ENCODE assay signal across 8 mouse cellular contexts in genomic region chr9:44233021-44233801, GRCm38 (mm10). TPM values are rescaled to one million over a fixed set of nuclear protein-coding genes. Genes with fewer than 3 reads are reported as not detected.
DNase-seq lines count a peak whose midpoint lies in the region; ATAC-seq and TF ChIP-seq lines count a peak whose summit lies in the region.

No protein-coding gene starts in this region.

- H3K4me1 ChIP-seq in heart, embryonic 14.5 days (ENCODE audit: control insufficient read depth in 2 of 2, insufficient read depth in 2 of 2, low read length in 2 of 2): peaks cover 5 to 27% of the 10 kb centered on the region in 2 experiments
- H3K4me1 ChIP-seq in liver, embryonic 13.5 days (replicated peaks): peaks cover 63% of the 10 kb centered on the region
- peaks cover 7% of the 10 kb centered on the region for H3K4me1 ChIP-seq in olfactory bulb, adult 2 months (ENCODE audit: control insufficient read depth, insufficient read depth, low read length)

- TF ChIP-seq CTCF in brain, embryonic 14.5 days (IDR thresholded peaks at IDR 0.05; ENCODE audit: borderline replicate concordance, extremely low read depth, insufficient read depth, insufficient read length): no peak
- no peak for TF ChIP-seq CTCF in olfactory bulb, adult 2 months (IDR thresholded peaks at IDR 0.05; ENCODE audit: insufficient read depth, low read depth, low read length)

- peak overlapping the region; percentile 82 for H3K4me2 ChIP-seq in heart, embryonic 14.5 days (ENCODE audit: low read length)
- H3K4me2 ChIP-seq in liver, embryonic 13.5 days: peak overlapping the region; percentile 94

- H3K9me3 ChIP-seq in heart, embryonic 14.5 days (ENCODE audit: control insufficient read depth, low read length): no peaks in the 10 kb centered on the region
- H3K9me3 ChIP-seq in liver, embryonic 13.5 days (replicated peaks): no peaks in the 10 kb centered on the region

- no peaks in the 10 kb centered on the region for H3K27me3 ChIP-seq in heart, embryonic 14.5 days (ENCODE audit: control insufficient read depth, insufficient read depth, low read length)
- no peaks in the 10 kb centered on the region for H3K27me3 ChIP-seq in liver, embryonic 13.5 days

- no peak for TF ChIP-seq POLR2A in brain, embryonic 14.5 days (IDR thresholded peaks at IDR 0.05; ENCODE audit: borderline replicate concordance, extremely low read depth, insufficient read depth, insufficient read length, poor library complexity, severe bottlenecking)
- no peak for TF ChIP-seq POLR2A in olfactory bulb, adult 2 months (IDR thresholded peaks at IDR 0.05; ENCODE audit: insufficient read depth, low read depth, low read length)

- peak overlapping the region; percentile 78 to 99 for H3K4me3 ChIP-seq in heart, embryonic 14.5 days (ENCODE audit: control insufficient read depth in 1 of 2, insufficient read depth in 1 of 2, low read depth in 1 of 2, low read length in 2 of 2)
- H3K4me3 ChIP-seq in liver, embryonic 13.5 days (replicated peaks): peak overlapping the region; percentile 91
- peak overlapping the region; percentile 97 for H3K4me3 ChIP-seq in olfactory bulb, adult 2 months (ENCODE audit: insufficient read depth, low read depth, low read length)

- peak overlapping the region; percentile 90 for H3K9ac ChIP-seq in heart, embryonic 14.5 days (ENCODE audit: low read length)
- peak overlapping the region; percentile 96 for H3K9ac ChIP-seq in liver, embryonic 13.5 days

- no peaks in the 10 kb centered on the region for H3K36me3 ChIP-seq in heart, embryonic 14.5 days (ENCODE audit: control insufficient read depth, insufficient read depth, low read length)
- no peaks in the 10 kb centered on the region; the same call in 1 of the 2 replicates for H3K36me3 ChIP-seq in liver, embryonic 13.5 days

- peak; percentile 62 for ATAC-seq in heart, embryonic 14.5 days (ENCODE audit: insufficient number of reproducible peaks, insufficient read depth, low FRiP score, low read depth)
- peak; percentile 55 for ATAC-seq in liver, embryonic 13.5 days (ENCODE audit: low read depth)

- under 1% methylated on average over 40 of the region's 40 CpGs for WGBS in heart, embryonic 14.5 days
- 1% methylated on average over 40 of the region's 40 CpGs for WGBS in liver, embryonic 13.5 days (ENCODE audit: insufficient replicate concordance)
- WGBS in olfactory bulb, adult 2 months: under 1% methylated on average over 34 of the region's 40 CpGs

- peak; percentile 57 for DNase-seq in adrenal gland, postnatal 14 days
- no peak for DNase-seq in adrenal gland, adult 8-10 months
- peak; percentile 47 for DNase-seq in 3T3-L1 (ENCODE audit: low read depth, low spot score)
- peak; percentile 62 for DNase-seq in brain, embryonic 14.5 days (ENCODE audit: low read depth)
- DNase-seq in liver, embryonic 13.5 days: peak; percentile 34
- DNase-seq in gastrocnemius, adult 8-10 months (ENCODE audit: low spot score in 2 of 2): no peak

- H3K27ac ChIP-seq in heart, embryonic 14.5 days (replicated peaks in 1 of 2; ENCODE audit: control insufficient read depth in 1 of 2, insufficient read depth in 1 of 2, low read depth in 2 of 2, low read length in 2 of 2): peak overlapping the region; percentile 92
- H3K27ac ChIP-seq in liver, embryonic 13.5 days: peak overlapping the region; percentile 89
- peak overlapping the region; percentile 87 for H3K27ac ChIP-seq in olfactory bulb, adult 2 months (ENCODE audit: insufficient read depth, low read depth, low read length)

RNA-seq across cellular contexts. Expression of gene Cbl, which starts 0.6 kb away (rescaled TPM):
- 33.1 and 34.4 TPM in 2 replicates for total RNA-seq in adrenal gland, postnatal 14 days (2021)
- 10 to 100 TPM; 30.4 to 52.9 (median 40.1) TPM for total RNA-seq in adrenal gland, adult 8-10 months (2022)
- polyA plus RNA-seq in brain, embryonic 14.5 days (2012; rRNA removed): 24.5 and 30.7 TPM in 2 replicates
- polyA plus RNA-seq in heart, embryonic 14.5 days (2014; fragmentation: Nextera tagmentation; extraction: Ambion mirVana): 12.7 and 13.7 TPM in 2 replicates
- 5.7 and 7.2 TPM in 2 replicates for polyA plus RNA-seq in liver, embryonic 13.5 days (2015; fragmentation: Nextera tagmentation; extraction: Ambion mirVana)
- polyA plus RNA-seq in olfactory bulb, adult 2 months (2012; ENCODE audit: insufficient read depth, insufficient read length, low replicate concordance, missing spikeins): 80.7 and 279 TPM in 2 replicates
- 10 to 100 TPM in 1 of 4 experiments, 1 to 10 TPM in 3; 5.1 to 10.2 (median 7.3) TPM for total RNA-seq in gastrocnemius, adult 8-10 months (2022)

RNA-seq across cellular contexts. Expression of gene Ccdc153, which starts 7.3 kb away (rescaled TPM):
- total RNA-seq in adrenal gland, postnatal 14 days (2021): 1.1 and 2.5 TPM in 2 replicates
- total RNA-seq in adrenal gland, adult 8-10 months (2022): 10 to 100 TPM in 2 of 4 experiments, 1 to 10 TPM in 2; 3.9 to 18.0 (median 7.9) TPM
- polyA plus RNA-seq in brain, embryonic 14.5 days (2012; rRNA removed): 0.15 TPM in 1 of 2 replicates, not detected in the other
- not detected in 2 replicates for polyA plus RNA-seq in heart, embryonic 14.5 days (2014; fragmentation: Nextera tagmentation; extraction: Ambion mirVana)
- polyA plus RNA-seq in liver, embryonic 13.5 days (2015; fragmentation: Nextera tagmentation; extraction: Ambion mirVana): not detected in 2 replicates
- not detected in 2 replicates for polyA plus RNA-seq in olfactory bulb, adult 2 months (2012; ENCODE audit: insufficient read depth, insufficient read length, low replicate concordance, missing spikeins)
- total RNA-seq in gastrocnemius, adult 8-10 months (2022): not detected

RNA-seq across cellular contexts. Expression of gene Pdzd3, which starts 18.1 kb away (rescaled TPM):
- 0.30 TPM in 1 of 2 replicates, not detected in the other for total RNA-seq in adrenal gland, postnatal 14 days (2021)
- total RNA-seq in adrenal gland, adult 8-10 months (2022): under 1 TPM in 3 of 4 experiments, not detected in 1; 0.24 to 0.27 (median 0.25) TPM
- 0.57 and 0.78 TPM in 2 replicates for polyA plus RNA-seq in brain, embryonic 14.5 days (2012; rRNA removed)
- polyA plus RNA-seq in heart, embryonic 14.5 days (2014; fragmentation: Nextera tagmentation; extraction: Ambion mirVana): not detected in 2 replicates
- 0.06 and 0.24 TPM in 2 replicates for polyA plus RNA-seq in liver, embryonic 13.5 days (2015; fragmentation: Nextera tagmentation; extraction: Ambion mirVana)
- polyA plus RNA-seq in olfactory bulb, adult 2 months (2012; ENCODE audit: insufficient read depth, insufficient read length, low replicate concordance, missing spikeins): not detected in 2 replicates
- 1 to 10 TPM in 1 of 4 experiments, under 1 TPM in 3; 0.56 to 1.0 (median 0.95) TPM for total RNA-seq in gastrocnemius, adult 8-10 months (2022)

RNA-seq across cellular contexts. Expression of gene Nlrx1, which starts 35.2 kb away (rescaled TPM):
- 17.6 and 20.7 TPM in 2 replicates for total RNA-seq in adrenal gland, postnatal 14 days (2021)
- total RNA-seq in adrenal gland, adult 8-10 months (2022): 10 to 100 TPM; 27.6 to 41.8 (median 34.2) TPM
- polyA plus RNA-seq in brain, embryonic 14.5 days (2012; rRNA removed): 4.0 and 4.5 TPM in 2 replicates
- polyA plus RNA-seq in heart, embryonic 14.5 days (2014; fragmentation: Nextera tagmentation; extraction: Ambion mirVana): 7.0 and 7.3 TPM in 2 replicates
- 3.2 and 3.8 TPM in 2 replicates for polyA plus RNA-seq in liver, embryonic 13.5 days (2015; fragmentation: Nextera tagmentation; extraction: Ambion mirVana)
- not detected in 2 replicates for polyA plus RNA-seq in olfactory bulb, adult 2 months (2012; ENCODE audit: insufficient read depth, insufficient read length, low replicate concordance, missing spikeins)
- total RNA-seq in gastrocnemius, adult 8-10 months (2022): 10 to 100 TPM; 20.5 to 24.7 (median 22.6) TPM

RNA-seq across cellular contexts. Expression of gene Abcg4, which starts 55.2 kb away (rescaled TPM):
- 19.0 and 28.8 TPM in 2 replicates for total RNA-seq in adrenal gland, postnatal 14 days (2021)
- 10 to 100 TPM; 39.3 to 51.3 (median 42.1) TPM for total RNA-seq in adrenal gland, adult 8-10 months (2022)
- 72.9 and 77.1 TPM in 2 replicates for polyA plus RNA-seq in brain, embryonic 14.5 days (2012; rRNA removed)
- polyA plus RNA-seq in heart, embryonic 14.5 days (2014; fragmentation: Nextera tagmentation; extraction: Ambion mirVana): 1.3 and 2.7 TPM in 2 replicates
- polyA plus RNA-seq in liver, embryonic 13.5 days (2015; fragmentation: Nextera tagmentation; extraction: Ambion mirVana): 11.1 and 13.0 TPM in 2 replicates
- polyA plus RNA-seq in olfactory bulb, adult 2 months (2012; ENCODE audit: insufficient read depth, insufficient read length, low replicate concordance, missing spikeins): not detected in 2 replicates
- total RNA-seq in gastrocnemius, adult 8-10 months (2022): under 1 TPM; 0.12 to 0.70 (median 0.30) TPM

Comparison
In these comparisons a context has a peak if more than half of its experiments do, and no peak if none do; other contexts are left out.
1. DNase-seq: peak in adrenal gland, postnatal 14 days (single experiment), 3T3-L1 (single experiment), brain, embryonic 14.5 days (single experiment) and liver, embryonic 13.5 days (single experiment); none in adrenal gland, adult 8-10 months (single experiment) and gastrocnemius, adult 8-10 months (0 of 2).
2. Peak in every context shown above with its lines, with median percentiles within 50 percentile points of each other: H3K27ac ChIP-seq and H3K4me3 ChIP-seq.